Mouse (Mus musculus): Measurements from ENCODE around the gene Kmt5b. TPM values are rescaled to one million over a fixed set of nuclear protein-coding genes. Genes with fewer than 3 reads are reported as not detected.
A peak's percentile ranks its signal among the peaks of the same experiment; 100 is the strongest.

Gene Kmt5b
- polyA plus RNA-seq, 1 experiment from 2014 or later = 35.0 TPM

GRCm38 (mm10) chr19:3862713-3863112, 95.5 kb downstream of the Kmt5b start:
- no peak for ATAC-seq
- in situ Hi-C loops (cut with MboI; ENCODE audit: low pct_unique_long_range_greater_than_20kb) = no loop called here

GRCm38 (mm10) chr19:3864960-3865359, 97.7 kb downstream of the Kmt5b start:
- ATAC-seq (no peak), DNase-seq (ENCODE audit: low read depth, low spot score) (no peak)
- H3K27me3 ChIP-seq = no peaks in the 10 kb centered on the region
- POLR2A ChIA-PET = interaction anchor here (0.6 kb wide), 1 partner anchor 14 kb away, joined by 4 read pairs; no protein-coding TSS in a partner anchor
- CTCF ChIA-PET = interaction anchor here (1.0 to 2.0 kb wide), 4 partner anchors 11 to 81 kb away, joined by 3 to 10 read pairs (median 3); no protein-coding TSS in a partner anchor
- peak; percentile 68 for TF ChIP-seq CTCF (IDR thresholded peaks at IDR 0.05)
- in situ Hi-C loops (cut with MboI; ENCODE audit: low pct_unique_long_range_greater_than_20kb) = no loop called here

More at GRCm38 (mm10) chr19:3862713-3863112, 95.5 kb downstream of the Kmt5b start:
- POLR2A ChIA-PET = interaction anchor here (0.6 to 1.3 kb wide), 2 partner anchors 11 to 12 kb away, joined by 3 to 4 read pairs; partner anchors contain the start of gene Chka
- no peaks in the 10 kb centered on the region for H3K27me3 ChIP-seq
- DNase-seq (ENCODE audit: low read depth, low spot score) = no peak
- CTCF ChIA-PET = interaction anchor here (1.5 kb wide), 1 partner anchor 10 kb away, joined by 4 read pairs; no protein-coding TSS in a partner anchor
- TF ChIP-seq CTCF (IDR thresholded peaks at IDR 0.05) = no peak

Other genes starting within 250 kb of the Kmt5b start
- 103 TPM for gene Ppp6r3, start 191.7 kb upstream of the Kmt5b start, polyA plus RNA-seq (2021)
- gene Lrp5, start 80.9 kb upstream of the Kmt5b start, polyA plus RNA-seq (2021) = 44.9 TPM
- 58.9 TPM for gene 1810055G02Rik, start 59.1 kb upstream of the Kmt5b start, polyA plus RNA-seq (2021)
- gene Chka, start 84.4 kb downstream of the Kmt5b start, polyA plus RNA-seq (2021) = 169 TPM
- 80.3 TPM for gene Tcirg1, start 139.7 kb downstream of the Kmt5b start, polyA plus RNA-seq (2021)
- gene Ndufs8, start 145.4 kb downstream of the Kmt5b start, polyA plus RNA-seq (2021) = 232 TPM
- 22.2 TPM for gene Aldh3b1, start 162.4 kb downstream of the Kmt5b start, polyA plus RNA-seq (2021)
- gene Unc93b1, start 167.8 kb downstream of the Kmt5b start, polyA plus RNA-seq (2021) = not detected
- gene Aldh3b3, start 191.2 kb downstream of the Kmt5b start, polyA plus RNA-seq (2021) = 0.17 TPM
- gene Aldh3b2, start 204.9 kb downstream of the Kmt5b start, polyA plus RNA-seq (2021) = 0.05 TPM
- 3.9 TPM for gene Acy3, start 219.1 kb downstream of the Kmt5b start, polyA plus RNA-seq (2021)
- 0.03 TPM for gene Tbx10, start 225.3 kb downstream of the Kmt5b start, polyA plus RNA-seq (2021)
- 35.1 TPM for gene Nudt8, start 233.2 kb downstream of the Kmt5b start, polyA plus RNA-seq (2021)
- 3.1 TPM for gene Gm49405, start 233.2 kb downstream of the Kmt5b start, polyA plus RNA-seq (2021)
- gene Doc2g, start 235.9 kb downstream of the Kmt5b start, polyA plus RNA-seq (2021) = 7.1 TPM
- 231 TPM for gene Ndufv1, start 245.4 kb downstream of the Kmt5b start, polyA plus RNA-seq (2021)